Mouse (Mus musculus) c-Kit-positive CD71-negative TER-119-negative erythroid progenitor cells, embryonic 14.5 days (primary cell): ENCODE results near the gene Tox3.

Source experiments
- DNase-seq: peaks from one replicate; pipeline ENCODE4 v3.0.0-alpha.2; 2013; ENCODE audit warnings: low read depth

Tox3 gene

GRCm38 (mm10) chr8:90323824-90324223, 24.3 kb downstream of the Tox3 start:
- no peak for DNase-seq

- DNase-seq, result no peak
Observed at GRCm38 (mm10) chr8:90322701-90323439, 25.3 kb downstream of the Tox3 start.

GRCm38 (mm10) chr8:90321255-90321654, 26.9 kb downstream of the Tox3 start:
- DNase-seq, result no peak

GRCm38 (mm10) chr8:90314312-90314711, 33.8 kb downstream of the Tox3 start:
- DNase-seq, result no peak

GRCm38 (mm10) chr8:90302951-90303350, 45.2 kb downstream of the Tox3 start:
- no peak for DNase-seq

GRCm38 (mm10) chr8:90302252-90302651, 45.9 kb downstream of the Tox3 start:
- no peak for DNase-seq

- DNase-seq, result no peak
Observed at GRCm38 (mm10) chr8:90301543-90301942, 46.6 kb downstream of the Tox3 start.

GRCm38 (mm10) chr8:90300973-90301372, 47.2 kb downstream of the Tox3 start:
- no peak for DNase-seq

- no peak for DNase-seq
Observed at GRCm38 (mm10) chr8:90294061-90294460, 54.1 kb downstream of the Tox3 start.

- no peak for DNase-seq
Observed at GRCm38 (mm10) chr8:90290811-90291210, 57.3 kb downstream of the Tox3 start.

GRCm38 (mm10) chr8:90276722-90277121, 71.4 kb downstream of the Tox3 start:
- DNase-seq, result no peak

GRCm38 (mm10) chr8:90273182-90273581, 75.0 kb downstream of the Tox3 start:
- no peak for DNase-seq

- DNase-seq, result no peak
Observed at GRCm38 (mm10) chr8:90271920-90272319, 76.2 kb downstream of the Tox3 start.

GRCm38 (mm10) chr8:90267698-90268256, 80.4 kb downstream of the Tox3 start:
- no peak for DNase-seq

GRCm38 (mm10) chr8:90266986-90267385, 81.2 kb downstream of the Tox3 start:
- no peak for DNase-seq

- no peak for DNase-seq
Observed at GRCm38 (mm10) chr8:90266239-90266638, 81.9 kb downstream of the Tox3 start.

GRCm38 (mm10) chr8:90254158-90254867, 93.8 kb downstream of the Tox3 start:
- DNase-seq, result no peak

- DNase-seq, result no peak
Observed at GRCm38 (mm10) chr8:90246357-90246756, 101.8 kb downstream of the Tox3 start.

- DNase-seq, result no peak
Observed at GRCm38 (mm10) chr8:90245828-90246227, 102.3 kb downstream of the Tox3 start.

GRCm38 (mm10) chr8:90245187-90245586, 103.0 kb downstream of the Tox3 start:
- no peak for DNase-seq

GRCm38 (mm10) chr8:90244458-90245145, 103.5 kb downstream of the Tox3 start:
- no peak for DNase-seq

- no peak for DNase-seq
Observed at GRCm38 (mm10) chr8:90243957-90244356, 104.2 kb downstream of the Tox3 start.

GRCm38 (mm10) chr8:90242351-90242750, 105.8 kb downstream of the Tox3 start:
- DNase-seq, result no peak
